Mouse (Mus musculus) left cerebral cortex, adult 6 months (tissue): Measurements from ENCODE around the gene Mpst. TPM values are rescaled to one million over a fixed set of nuclear protein-coding genes. Genes with fewer than 3 reads are reported as not detected.

Experiments
- long read RNA-seq, 2 experiments: library from polyadenylated mRNA; unstranded; transcript quantifications; one replicate each; pipeline ENCODE4 v2.0.0; 2019 to 2020
- polyA plus RNA-seq: library from polyadenylated mRNA; unstranded; fragments of <200 nt; fragmentation: Nextera tagmentation; gene quantifications from 2 replicates; pipeline ENCODE4 v1.2.3, GENCODE M21; 2021

The Mpst gene
- polyA plus RNA-seq: 3.3 and 4.3 TPM in 2 replicates
- long read RNA-seq, experiment 1, partial matches to known transcripts: 0 of 4 reads
- long read RNA-seq, experiment 1, other reads (novel, unspliced or antisense): 1 of 4 reads
- long read RNA-seq, experiment 2, partial matches to known transcripts: 0 of 6 reads
- long read RNA-seq, experiment 2, other reads (novel, unspliced or antisense): 2 of 6 reads

GRCm38 (mm10) chr15:78406293-78406934, at the start of gene Mpst:
Mpst (plus strand) TSS chr15:78406416.

GRCm38 (mm10) chr15:78395478-78395962, 10.7 kb upstream of the Mpst start, which contains the start of gene Tex33:
Tex33 (minus strand) TSS chr15:78395912.

GRCm38 (mm10) chr15:78405517-78406211, 552 bp upstream of the Mpst start, which contains the start of gene Tst:
Tst (minus strand) TSS chr15:78405907.

GRCm38 (mm10) chr15:78428391-78429138, 22.3 kb downstream of the Mpst start, which contains the start of gene Kctd17:
Kctd17 (plus strand) TSS chr15:78428564.

Other genes with a start within 250 kb of the Mpst start
- gene Ift27, start 232.3 kb upstream of the Mpst start, polyA plus RNA-seq: 50.6 and 63.3 TPM in 2 replicates
- 90.5 and 106 TPM in 2 replicates for gene Pvalb, start 200.0 kb upstream of the Mpst start, polyA plus RNA-seq
- gene Ncf4, start 161.6 kb upstream of the Mpst start, polyA plus RNA-seq: 1.5 and 2.0 TPM in 2 replicates
- 0.21 and 0.48 TPM in 2 replicates for gene Csf2rb2, start 100.7 kb upstream of the Mpst start, polyA plus RNA-seq
- gene Csf2rb, start 80.7 kb upstream of the Mpst start, polyA plus RNA-seq: 0.68 and 0.89 TPM in 2 replicates
- not detected in 2 replicates for gene Tex33, start 10.5 kb upstream of the Mpst start, polyA plus RNA-seq
- 97.1 and 101 TPM in 2 replicates for gene Tst, start 509 bp upstream of the Mpst start, polyA plus RNA-seq
- 34.9 and 167 TPM in 2 replicates for gene Kctd17, start 22.1 kb downstream of the Mpst start, polyA plus RNA-seq
- gene Tmprss6, start 62.2 kb downstream of the Mpst start, polyA plus RNA-seq: 0.93 and 1.1 TPM in 2 replicates
- 0.05 and 0.06 TPM in 2 replicates for gene Il2rb, start 88.9 kb downstream of the Mpst start, polyA plus RNA-seq
- gene C1qtnf6, start 125.0 kb downstream of the Mpst start, polyA plus RNA-seq: 0.23 and 0.33 TPM in 2 replicates
- 4.5 and 6.0 TPM in 2 replicates for gene Sstr3, start 138.3 kb downstream of the Mpst start, polyA plus RNA-seq
- 5.5 and 9.9 TPM in 2 replicates for gene Rac2, start 166.4 kb downstream of the Mpst start, polyA plus RNA-seq
- 3.1 and 3.8 TPM in 2 replicates for gene Cyth4, start 190.6 kb downstream of the Mpst start, polyA plus RNA-seq